Mouse (Mus musculus): ENCODE measurements at regions not wholly inside any gene's neighbourhood (a gene's known extent, or its start where the extent isn't known, plus 50 kb on each side); places are given as distances from the start of the nearest gene placed in this dataset.

DNA sequence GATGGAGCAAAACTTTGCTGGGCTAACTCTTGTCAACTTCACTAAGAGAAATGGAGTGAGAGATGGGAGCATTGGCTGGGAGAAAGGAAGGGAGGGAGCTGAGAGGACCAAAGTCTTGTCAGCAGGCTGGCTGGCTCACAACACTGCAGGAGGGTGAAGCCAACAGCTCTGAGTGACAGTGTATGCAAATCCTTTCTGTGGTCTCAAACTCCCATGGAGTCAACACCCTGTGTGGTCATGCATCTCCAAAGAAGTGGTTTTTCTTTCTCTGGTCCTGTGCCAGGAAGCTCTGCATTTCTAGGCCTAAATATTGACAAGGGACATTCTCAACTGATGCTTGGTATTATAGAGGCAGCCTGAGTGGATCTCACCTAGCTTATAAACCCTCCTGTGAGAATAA, 194.9 kb upstream of the Krr1 start:
- Histone ChIP-seq H3K36me3 (replicated peaks; ENCODE audit: control insufficient read depth, insufficient read depth, low read length) (no peaks in the 10 kb centered on the region), H3K4me2 (ENCODE audit: low read depth, low read length) (no peak overlapping the region), H3K27ac (ENCODE audit: low read depth) (no peak overlapping the region), H3K4me3 (ENCODE audit: low read depth, low read length) (no peak overlapping the region), H3K4me1 (ENCODE audit: control insufficient read depth, insufficient read depth) (no peaks in the 10 kb centered on the region), H3K9me3 (replicated peaks; ENCODE audit: control insufficient read depth, low read length) (no peaks in the 10 kb centered on the region), H3K9ac (replicated peaks; ENCODE audit: low read depth, low read length) (no peak overlapping the region), H3K27me3 (ENCODE audit: control insufficient read depth, insufficient read depth, low read length) (no peaks in the 10 kb centered on the region)
- ATAC-seq (ENCODE audit: insufficient read depth, low read depth) (no peak), DNase-seq (ENCODE audit: low spot score) (no peak)
- TF ChIP-seq CTCF (IDR thresholded peaks at IDR 0.05; ENCODE audit: low read depth) (no peak), EP300 (IDR thresholded peaks at IDR 0.05; ENCODE audit: low read depth) (no peak)

DNA sequence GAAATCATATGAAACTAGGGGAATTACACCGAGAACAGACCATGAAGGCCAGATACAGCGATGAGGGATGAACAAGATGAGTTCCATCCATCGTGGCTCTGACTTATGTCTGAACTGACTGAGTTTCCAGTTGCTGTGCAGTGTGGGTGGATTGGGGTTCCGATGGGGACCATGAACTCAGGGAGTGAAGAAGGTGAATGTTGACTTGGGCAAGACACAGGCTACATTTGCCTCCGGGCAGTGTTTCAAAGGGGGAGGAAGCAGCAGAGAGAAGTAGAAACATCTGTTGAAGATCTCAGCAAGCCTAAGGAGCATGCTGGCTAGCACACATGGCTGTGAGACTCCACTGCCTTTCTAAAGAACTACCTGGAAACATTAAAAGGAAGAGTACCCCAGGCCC, 194.4 kb upstream of the Krr1 start:
- Histone ChIP-seq H3K4me1 (ENCODE audit: control insufficient read depth, insufficient read depth) (no peaks in the 10 kb centered on the region), H3K4me3 (ENCODE audit: low read depth, low read length) (no peak overlapping the region), H3K36me3 (replicated peaks; ENCODE audit: control insufficient read depth, insufficient read depth, low read length) (no peaks in the 10 kb centered on the region), H3K27me3 (ENCODE audit: control insufficient read depth, insufficient read depth, low read length) (no peaks in the 10 kb centered on the region), H3K27ac (ENCODE audit: low read depth) (no peak overlapping the region), H3K9ac (replicated peaks; ENCODE audit: low read depth, low read length) (no peak overlapping the region), H3K4me2 (ENCODE audit: low read depth, low read length) (no peak overlapping the region), H3K9me3 (replicated peaks; ENCODE audit: control insufficient read depth, low read length) (no peaks in the 10 kb centered on the region)
- ATAC-seq (ENCODE audit: insufficient read depth, low read depth): no peak
- 87% methylated on average over 5 of the region's 5 CpGs for WGBS
- TF ChIP-seq EP300 (IDR thresholded peaks at IDR 0.05; ENCODE audit: low read depth): no peak
- DNase-seq (ENCODE audit: low spot score): no peak

DNA sequence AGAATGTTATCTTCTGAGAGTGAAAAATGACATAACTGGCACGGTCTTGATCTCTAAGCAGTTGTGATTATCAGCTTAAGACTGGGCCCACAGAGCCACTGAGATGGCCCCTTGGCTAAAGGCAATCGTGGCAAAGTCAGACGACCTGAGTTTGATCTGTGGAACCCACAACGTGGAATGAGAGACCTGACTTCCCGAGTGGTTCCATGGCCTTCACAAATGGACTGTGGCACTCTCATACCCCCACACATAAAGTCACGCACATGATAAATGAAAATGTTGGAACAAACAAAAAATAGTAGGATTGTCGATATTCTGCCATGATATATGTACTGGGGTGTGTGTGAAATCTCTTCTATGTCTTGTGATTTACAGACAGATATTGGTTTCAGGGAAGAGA, 192.5 kb upstream of the Krr1 start:
- no peak overlapping the region for H3K4me2 ChIP-seq (ENCODE audit: low read depth, low read length)
- no peak overlapping the region for H3K9ac ChIP-seq (replicated peaks; ENCODE audit: low read depth, low read length)
- WGBS: 88% methylated on average over 7 of the region's 7 CpGs
- no peak overlapping the region for H3K4me3 ChIP-seq (ENCODE audit: low read depth, low read length)
- no peaks in the 10 kb centered on the region for H3K9me3 ChIP-seq (replicated peaks; ENCODE audit: control insufficient read depth, low read length)
- no peaks in the 10 kb centered on the region for H3K36me3 ChIP-seq (replicated peaks; ENCODE audit: control insufficient read depth, insufficient read depth, low read length)
- no peaks in the 10 kb centered on the region for H3K27me3 ChIP-seq (ENCODE audit: control insufficient read depth, insufficient read depth, low read length)
- ATAC-seq (ENCODE audit: insufficient read depth, low read depth) (no peak), DNase-seq (ENCODE audit: low spot score) (no peak)
- TF ChIP-seq CTCF (IDR thresholded peaks at IDR 0.05; ENCODE audit: low read depth): no peak
- no peak for TF ChIP-seq EP300 (IDR thresholded peaks at IDR 0.05; ENCODE audit: low read depth)
- no peak overlapping the region for H3K27ac ChIP-seq (ENCODE audit: low read depth)
- no peaks in the 10 kb centered on the region for H3K4me1 ChIP-seq (ENCODE audit: control insufficient read depth, insufficient read depth)

DNA sequence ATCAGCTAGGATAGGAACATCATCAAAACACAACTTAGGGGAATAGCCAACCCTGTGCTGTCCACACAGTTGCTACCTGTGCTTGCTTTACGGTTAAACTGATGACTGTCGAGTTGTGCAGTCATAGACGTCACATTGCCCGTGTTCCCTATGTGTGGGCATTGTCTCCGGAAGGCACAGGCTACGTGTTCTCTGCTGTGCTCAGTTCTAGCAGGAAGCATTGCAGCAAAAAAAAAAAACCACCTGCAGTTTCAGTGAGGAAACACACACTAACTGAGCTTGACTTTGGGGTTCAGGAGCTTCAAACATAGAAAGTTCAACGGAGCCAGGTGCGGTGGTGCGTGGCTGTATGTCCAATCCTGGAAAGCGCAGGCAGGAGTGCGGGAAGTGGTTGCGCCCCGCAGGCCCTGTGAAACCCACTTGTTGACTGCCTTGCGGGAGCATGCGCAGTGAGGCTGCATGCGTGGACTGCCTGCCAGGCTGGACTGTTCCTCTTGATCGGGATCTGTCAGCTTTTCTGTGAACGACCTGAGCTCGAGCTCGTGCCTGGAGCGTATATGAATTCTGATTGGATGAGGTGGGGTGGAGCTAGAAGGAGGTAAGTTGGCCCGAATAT, 190.2 kb upstream of the Krr1 start:
- ATAC-seq (ENCODE audit: insufficient read depth, low read depth) (no peak), DNase-seq (ENCODE audit: low spot score) (no peak)
- no peak overlapping the region for H3K27ac ChIP-seq (ENCODE audit: low read depth)
- H3K9ac ChIP-seq (replicated peaks; ENCODE audit: low read depth, low read length): no peak overlapping the region
- no peaks in the 10 kb centered on the region for H3K27me3 ChIP-seq (ENCODE audit: control insufficient read depth, insufficient read depth, low read length)
- H3K4me2 ChIP-seq (ENCODE audit: low read depth, low read length): no peak overlapping the region
- no peaks in the 10 kb centered on the region for H3K36me3 ChIP-seq (replicated peaks; ENCODE audit: control insufficient read depth, insufficient read depth, low read length)
- no peaks in the 10 kb centered on the region for H3K9me3 ChIP-seq (replicated peaks; ENCODE audit: control insufficient read depth, low read length)
- H3K4me1 ChIP-seq (ENCODE audit: control insufficient read depth, insufficient read depth): no peaks in the 10 kb centered on the region
- TF ChIP-seq CTCF (IDR thresholded peaks at IDR 0.05; ENCODE audit: low read depth): no peak
- TF ChIP-seq EP300 (IDR thresholded peaks at IDR 0.05; ENCODE audit: low read depth): no peak
- 82% methylated on average over 22 of the region's 22 CpGs for WGBS
- no peak overlapping the region for H3K4me3 ChIP-seq (ENCODE audit: low read depth, low read length)

DNA sequence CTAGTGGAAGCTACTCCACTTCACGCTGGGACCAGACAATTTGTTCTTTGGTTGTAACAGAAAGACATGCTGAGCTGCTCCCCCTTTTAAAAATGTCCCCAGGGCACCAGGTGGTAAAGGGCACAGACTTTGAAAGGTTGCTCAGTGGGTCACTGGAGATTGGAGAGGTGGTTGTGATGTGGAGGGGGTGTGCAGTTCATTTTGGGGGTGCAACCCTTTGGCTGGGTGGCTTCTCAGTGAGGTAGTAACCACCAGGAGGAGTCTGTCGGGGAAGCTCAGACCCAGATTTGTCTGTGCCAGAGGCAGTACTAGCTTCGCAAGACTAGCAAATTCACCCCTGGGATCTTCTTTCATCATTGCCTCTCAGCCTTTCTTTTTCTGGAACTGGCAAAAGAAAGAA, 189.0 kb upstream of the Krr1 start:
- H3K4me3 ChIP-seq (ENCODE audit: low read depth, low read length): no peak overlapping the region
- H3K36me3 ChIP-seq (replicated peaks; ENCODE audit: control insufficient read depth, insufficient read depth, low read length): no peaks in the 10 kb centered on the region
- no peak for ATAC-seq (ENCODE audit: insufficient read depth, low read depth)
- no peak for DNase-seq (ENCODE audit: low spot score)
- 78% methylated on average over 3 of the region's 3 CpGs for WGBS
- no peak overlapping the region for H3K9ac ChIP-seq (replicated peaks; ENCODE audit: low read depth, low read length)
- H3K4me2 ChIP-seq (ENCODE audit: low read depth, low read length): no peak overlapping the region
- no peaks in the 10 kb centered on the region for H3K9me3 ChIP-seq (replicated peaks; ENCODE audit: control insufficient read depth, low read length)
- TF ChIP-seq CTCF (IDR thresholded peaks at IDR 0.05; ENCODE audit: low read depth) (no peak), EP300 (IDR thresholded peaks at IDR 0.05; ENCODE audit: low read depth) (no peak)
- no peaks in the 10 kb centered on the region for H3K27me3 ChIP-seq (ENCODE audit: control insufficient read depth, insufficient read depth, low read length)
- H3K27ac ChIP-seq (ENCODE audit: low read depth): no peak overlapping the region
- H3K4me1 ChIP-seq (ENCODE audit: control insufficient read depth, insufficient read depth): no peaks in the 10 kb centered on the region

DNA sequence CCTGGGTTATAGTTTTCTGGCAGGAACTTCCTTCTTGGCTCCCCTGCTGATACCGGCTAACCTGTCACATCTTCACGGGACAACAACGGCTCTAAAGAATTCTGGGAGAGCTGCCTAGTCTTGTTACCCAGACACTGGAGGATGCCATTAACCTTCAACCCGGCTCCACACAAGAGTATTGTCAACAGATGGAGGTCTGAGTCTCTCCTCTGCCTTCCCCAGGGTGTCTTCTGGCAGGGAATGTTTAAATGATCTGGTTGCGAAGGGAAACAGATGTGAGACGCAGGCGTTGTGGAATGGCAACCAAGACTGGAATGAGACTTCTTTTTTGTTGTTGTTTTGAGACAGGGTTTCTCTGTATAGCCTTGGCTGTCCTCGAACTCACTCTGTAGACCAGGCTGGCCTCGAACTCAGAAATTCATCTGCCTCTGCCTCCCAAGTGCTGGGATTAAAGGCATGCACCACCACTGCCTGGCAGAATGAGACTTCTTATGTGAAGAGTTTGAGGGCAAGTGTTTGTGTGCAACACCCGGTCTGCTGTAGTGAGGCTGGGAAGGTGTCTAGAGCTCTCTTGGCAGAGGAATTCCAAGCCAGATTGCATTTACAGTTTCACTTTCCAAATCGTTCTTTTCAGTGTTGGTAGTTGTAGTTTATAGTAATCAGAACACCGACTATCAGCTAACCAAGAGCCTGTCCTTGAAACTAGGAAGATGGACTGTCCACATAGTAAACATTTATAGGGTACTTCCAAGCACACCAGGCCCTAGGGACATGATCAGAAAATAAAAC, 188.2 kb upstream of the Krr1 start:
- H3K4me3 ChIP-seq (ENCODE audit: low read depth, low read length): no peak overlapping the region
- no peaks in the 10 kb centered on the region for H3K36me3 ChIP-seq (replicated peaks; ENCODE audit: control insufficient read depth, insufficient read depth, low read length)
- H3K27me3 ChIP-seq (ENCODE audit: control insufficient read depth, insufficient read depth, low read length): no peaks in the 10 kb centered on the region
- WGBS: 58% methylated on average over 12 of the region's 12 CpGs
- H3K9ac ChIP-seq (replicated peaks; ENCODE audit: low read depth, low read length): no peak overlapping the region
- no peak for DNase-seq (ENCODE audit: low spot score)
- no peak for ATAC-seq (ENCODE audit: insufficient read depth, low read depth)
- no peaks in the 10 kb centered on the region for H3K9me3 ChIP-seq (replicated peaks; ENCODE audit: control insufficient read depth, low read length)
- no peaks in the 10 kb centered on the region for H3K4me1 ChIP-seq (ENCODE audit: control insufficient read depth, insufficient read depth)
- H3K27ac ChIP-seq (ENCODE audit: low read depth): no peak overlapping the region
- no peak overlapping the region for H3K4me2 ChIP-seq (ENCODE audit: low read depth, low read length)
- TF ChIP-seq EP300 (IDR thresholded peaks at IDR 0.05; ENCODE audit: low read depth) (no peak), CTCF (IDR thresholded peaks at IDR 0.05; ENCODE audit: low read depth) (no peak)

All from heart, postnatal 0 days (tissue).